Mouse (Mus musculus) ovary, postnatal 14 days (tissue): ENCODE measurements at regions not wholly inside any gene's neighbourhood (a gene's known extent, or its start where the extent isn't known, plus 50 kb on each side); places are given as distances from the start of the nearest gene placed in this dataset.
"Not testable (repeated sequence)": the region's sequence is repeated elsewhere in the genome, so short reads cannot be mapped to it uniquely, and the experiment has no call there.

Experiments
- DNase-seq: peaks from one replicate; pipeline ENCODE4 v3.0.0; 2022; ENCODE audit warnings: low spot score

GRCm38 (mm10) chr7:64030650-64031049 is 91.9 kb upstream of the Klf13 start:
- no peak for DNase-seq

- DNase-seq = no peak
These were observed 88.4 kb upstream of the Klf13 start for GRCm38 (mm10) chr7:64027100-64027499.

- no peak for DNase-seq
These were observed 86.4 kb upstream of the Klf13 start for GRCm38 (mm10) chr7:64025155-64025554.

GRCm38 (mm10) chr7:64024253-64024652 is 85.5 kb upstream of the Klf13 start:
- DNase-seq = no peak

GRCm38 (mm10) chr7:64022711-64023468 is 84.2 kb upstream of the Klf13 start:
- DNase-seq = no peak

- no peak for DNase-seq
These were observed 82.8 kb upstream of the Klf13 start for GRCm38 (mm10) chr7:64021241-64022108.

GRCm38 (mm10) chr7:64018107-64018506 is 79.4 kb upstream of the Klf13 start:
- no peak for DNase-seq

GRCm38 (mm10) chr7:64016874-64017273 is 78.2 kb upstream of the Klf13 start:
- no peak for DNase-seq

GRCm38 (mm10) chr7:64015136-64015535 is 76.4 kb upstream of the Klf13 start:
- not testable (repeated sequence) for DNase-seq

- DNase-seq = no peak
These were observed 75.5 kb upstream of the Klf13 start for GRCm38 (mm10) chr7:64014227-64014626.

GRCm38 (mm10) chr7:64013023-64013547 is 74.4 kb upstream of the Klf13 start:
- no peak for DNase-seq

- DNase-seq = no peak
These were observed 73.5 kb upstream of the Klf13 start for GRCm38 (mm10) chr7:64012268-64012601.

GRCm38 (mm10) chr7:64011563-64012267 is 73.0 kb upstream of the Klf13 start:
- no peak for DNase-seq

GRCm38 (mm10) chr7:64010640-64011039 is 71.9 kb upstream of the Klf13 start:
- no peak for DNase-seq

- DNase-seq = no peak
These were observed 69.1 kb upstream of the Klf13 start for GRCm38 (mm10) chr7:64007766-64008165.

- no peak for DNase-seq
These were observed 68.2 kb upstream of the Klf13 start for GRCm38 (mm10) chr7:64006935-64007334.

- DNase-seq = no peak
These were observed 67.0 kb upstream of the Klf13 start for GRCm38 (mm10) chr7:64005765-64006164.

GRCm38 (mm10) chr7:64003904-64004303 is 65.2 kb upstream of the Klf13 start:
- no peak for DNase-seq

- DNase-seq = no peak
These were observed 62.9 kb upstream of the Klf13 start for GRCm38 (mm10) chr7:64001611-64002111.

GRCm38 (mm10) chr7:63998995-63999960 is 60.6 kb upstream of the Klf13 start:
- no peak for DNase-seq

GRCm38 (mm10) chr7:63997997-63998396 is 59.3 kb upstream of the Klf13 start:
- no peak for DNase-seq
